Mouse (Mus musculus): ENCODE data around the gene Rgs18. TPM values are rescaled to one million over a fixed set of nuclear protein-coding genes. Genes with fewer than 3 reads are reported as not detected.

Gene Rgs18
- not detected for total RNA-seq (2021)

GRCm38 (mm10) chr1:144775331-144775730 lies at the start of gene Rgs18:
TSS of gene Rgs18 (minus strand) at chr1:144775435.
- DNase-seq: no peak

- no peak for DNase-seq
Observed at GRCm38 (mm10) chr1:144774394-144774793, 841 bp downstream of the Rgs18 start.

GRCm38 (mm10) chr1:144766218-144766617 lies 9.0 kb downstream of the Rgs18 start:
- DNase-seq: no peak

- DNase-seq: no peak
Observed at GRCm38 (mm10) chr1:144760792-144761191, 14.4 kb downstream of the Rgs18 start.

GRCm38 (mm10) chr1:144750763-144751162 lies 24.5 kb downstream of the Rgs18 start:
- no peak for DNase-seq

GRCm38 (mm10) chr1:144746182-144746581 lies 29.1 kb downstream of the Rgs18 start:
- no peak for DNase-seq

- DNase-seq: no peak
Observed at GRCm38 (mm10) chr1:144737739-144738138, 37.5 kb downstream of the Rgs18 start.

- no peak for DNase-seq
Observed at GRCm38 (mm10) chr1:144720736-144721135, 54.5 kb downstream of the Rgs18 start.

GRCm38 (mm10) chr1:144704373-144704772 lies 70.9 kb downstream of the Rgs18 start:
- DNase-seq: no peak

Other genes with a start within 250 kb of the Rgs18 start
- not detected for gene Rgs21, start 207.8 kb downstream of the Rgs18 start, total RNA-seq (2021)